Mouse (Mus musculus): ENCODE measurements around the gene Aak1.

The Aak1 gene

GRCm38 (mm10) chr6:86963987-86964685, 114.8 kb downstream of the Aak1 start:
- no peak for DNase-seq (ENCODE audit: low spot score)

GRCm38 (mm10) chr6:86967166-86967565, 117.8 kb downstream of the Aak1 start:
- no peak for DNase-seq (ENCODE audit: low spot score)

- no peak for DNase-seq (ENCODE audit: low spot score)
These were observed 124.6 kb downstream of the Aak1 start for GRCm38 (mm10) chr6:86973956-86974355.

GRCm38 (mm10) chr6:86978156-86978908, 129.0 kb downstream of the Aak1 start:
- DNase-seq (ENCODE audit: low spot score): no peak

GRCm38 (mm10) chr6:86978909-86979265, 129.6 kb downstream of the Aak1 start:
- DNase-seq (ENCODE audit: low spot score): no peak

- DNase-seq (ENCODE audit: low spot score): no peak
These were observed 131.9 kb downstream of the Aak1 start for GRCm38 (mm10) chr6:86981206-86981605.

GRCm38 (mm10) chr6:86985314-86986106, 136.2 kb downstream of the Aak1 start:
- DNase-seq (ENCODE audit: low spot score): no peak

- no peak for DNase-seq (ENCODE audit: low spot score)
These were observed 140.3 kb downstream of the Aak1 start for GRCm38 (mm10) chr6:86989576-86989975.

- no peak for DNase-seq (ENCODE audit: low spot score)
These were observed 141.7 kb downstream of the Aak1 start for GRCm38 (mm10) chr6:86991041-86991440.

- DNase-seq (ENCODE audit: low spot score): no peak
These were observed 143.0 kb downstream of the Aak1 start for GRCm38 (mm10) chr6:86992349-86992748.

- DNase-seq (ENCODE audit: low spot score): no peak
These were observed 144.9 kb downstream of the Aak1 start for GRCm38 (mm10) chr6:86994254-86994653.

- DNase-seq (ENCODE audit: low spot score): no peak
These were observed 147.5 kb downstream of the Aak1 start for GRCm38 (mm10) chr6:86996629-86997307.

- DNase-seq (ENCODE audit: low spot score): no peak
These were observed 148.0 kb downstream of the Aak1 start for GRCm38 (mm10) chr6:86997360-86997759.

GRCm38 (mm10) chr6:87001995-87002394, 152.7 kb downstream of the Aak1 start:
- no peak for DNase-seq (ENCODE audit: low spot score)

GRCm38 (mm10) chr6:87002521-87003055, 153.3 kb downstream of the Aak1 start:
- peak; percentile 67 for DNase-seq (ENCODE audit: low spot score)

- no peak for DNase-seq (ENCODE audit: low spot score)
These were observed 154.8 kb downstream of the Aak1 start for GRCm38 (mm10) chr6:87004099-87004498.

- no peak for DNase-seq (ENCODE audit: low spot score)
These were observed 156.3 kb downstream of the Aak1 start for GRCm38 (mm10) chr6:87005577-87005976.

- DNase-seq (ENCODE audit: low spot score): no peak
These were observed 159.6 kb downstream of the Aak1 start, which contains the start of gene Nfu1 for GRCm38 (mm10) chr6:87008887-87009286. Gene Nfu1, plus strand, starts transcription at chr6:87009236.

- DNase-seq (ENCODE audit: low spot score): peak; percentile 88
These were observed 160.5 kb downstream of the Aak1 start for GRCm38 (mm10) chr6:87009692-87010328.

- peak; percentile 29 for DNase-seq (ENCODE audit: low spot score)
These were observed 167.6 kb downstream of the Aak1 start for GRCm38 (mm10) chr6:87016916-87017315.

- DNase-seq (ENCODE audit: low spot score): no peak
These were observed 169.6 kb downstream of the Aak1 start for GRCm38 (mm10) chr6:87018874-87019273.

Data from spleen, adult 12 weeks (tissue).